Mouse (Mus musculus) stomach, postnatal 0 days (tissue): ENCODE results near the gene Khnyn.

Experiments used
- CTCF ChIP-seq: IDR thresholded peaks from 2 replicates; pipeline ENCODE4 v1.5.1; 2016; ENCODE audit warnings: antibody characterized with exemption, low read depth, mild to moderate bottlenecking, moderate library complexity
- EP300 ChIP-seq: optimal IDR thresholded peaks from 2 replicates; pipeline ENCODE3; 2016; ENCODE audit warnings: antibody characterized with exemption

GRCm38 (mm10) chr14:55898947-55899346 lies 14.2 kb downstream of the Khnyn start:
- TF ChIP-seq EP300 (no peak), CTCF (no peak)
